9 mouse cellular contexts compared by ENCODE assay signal in the genomic region with DNA sequence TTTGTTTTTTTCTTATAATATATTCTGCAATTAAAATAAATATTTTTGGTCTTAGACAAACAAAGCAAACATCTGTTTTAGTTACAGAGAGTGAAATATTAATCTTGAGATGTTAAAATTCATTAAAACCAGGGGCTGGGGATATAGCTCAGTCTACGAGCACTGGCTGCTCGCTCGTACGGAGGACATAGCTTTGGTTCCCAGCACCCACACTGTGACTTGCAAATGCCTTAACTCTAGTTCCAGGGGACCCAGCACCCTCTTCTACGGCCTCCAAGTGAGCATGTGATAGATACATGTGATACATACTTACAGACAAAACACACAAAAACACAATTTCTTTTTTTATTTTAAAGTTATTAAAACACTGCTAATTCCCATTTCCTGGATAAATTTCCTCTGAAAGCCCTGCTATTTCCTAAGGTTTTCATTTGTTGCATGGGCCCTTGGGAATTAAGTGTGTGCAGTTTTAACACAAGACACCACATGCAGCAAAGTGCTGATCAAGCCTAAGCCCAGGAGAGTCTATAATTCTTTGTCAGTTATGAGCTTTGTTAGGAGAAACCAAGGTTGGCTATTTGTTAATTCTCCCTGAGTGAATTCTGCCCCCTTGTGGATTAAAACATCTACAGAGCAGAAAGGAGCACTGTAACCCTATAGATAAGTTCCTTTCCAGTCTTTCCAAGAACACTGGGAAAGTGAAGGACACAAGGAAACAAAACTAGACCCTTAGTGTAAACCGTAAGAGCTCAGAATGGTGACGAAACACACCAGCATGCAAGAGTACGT. TPM values are rescaled to one million over a fixed set of nuclear protein-coding genes. Genes with fewer than 3 reads are reported as not detected.
DNase-seq lines count a peak whose midpoint lies in the region; ATAC-seq and TF ChIP-seq lines count a peak whose summit lies in the region.
"Had no signal": no experiment of that assay in that cellular context is flagged by ENCODE, and none has a peak within 500 bp of the region (broad histone marks: within the 10 kb centered on the region; RNA-seq: fewer than 3 reads in every experiment).

No protein-coding gene starts in this region.

- peak; percentile 64 for DNase-seq in liver, adult 2 months (ENCODE audit: extremely low read depth, low read depth, low spot score)
- DNase-seq in forebrain, embryonic 11.5 days (ENCODE audit: low spot score) = no peak
- no peak for DNase-seq in right cerebral cortex, postnatal 14 days

- H3K4me1 ChIP-seq in liver, adult 2 months (ENCODE audit: control insufficient read depth, insufficient read depth, low read length) = no peaks in the 10 kb centered on the region
- no peaks in the 10 kb centered on the region for H3K4me1 ChIP-seq in liver, embryonic 12.5 days
- H3K4me1 ChIP-seq in forebrain, embryonic 11.5 days (replicated peaks; ENCODE audit: control insufficient read depth, insufficient read depth, low read length) = no peaks in the 10 kb centered on the region
- no peaks in the 10 kb centered on the region for H3K4me1 ChIP-seq in intestine, embryonic 16.5 days (ENCODE audit: control insufficient read depth, insufficient read depth, low read length)
- peaks cover 50% of the 10 kb centered on the region for H3K4me1 ChIP-seq in neural tube, embryonic 13.5 days (replicated peaks)

- H3K9ac ChIP-seq in liver, adult 2 months (ENCODE audit: low read depth, low read length) = no peak overlapping the region
- H3K9ac ChIP-seq in liver, embryonic 12.5 days = no peak overlapping the region
- H3K9ac ChIP-seq in forebrain, embryonic 11.5 days (ENCODE audit: low read length) = no peak overlapping the region
- no peak overlapping the region for H3K9ac ChIP-seq in intestine, embryonic 16.5 days (ENCODE audit: low read depth, low read length)
- no peak overlapping the region for H3K9ac ChIP-seq in neural tube, embryonic 13.5 days
- H3K9ac ChIP-seq: embryonic facial prominence, embryonic 12.5 days; limb, embryonic 13.5 days had no signal

- no peaks in the 10 kb centered on the region for H3K9me3 ChIP-seq in liver, embryonic 12.5 days (replicated peaks)
- no peaks in the 10 kb centered on the region for H3K9me3 ChIP-seq in forebrain, embryonic 11.5 days (ENCODE audit: control insufficient read depth, low read length)
- H3K9me3 ChIP-seq in intestine, embryonic 16.5 days (ENCODE audit: control insufficient read depth, low read length) = no peaks in the 10 kb centered on the region
- H3K9me3 ChIP-seq in neural tube, embryonic 13.5 days = no peaks in the 10 kb centered on the region
- H3K9me3 ChIP-seq: embryonic facial prominence, embryonic 12.5 days; limb, embryonic 13.5 days had no signal

- H3K4me2 ChIP-seq in liver, embryonic 12.5 days = no peak overlapping the region
- no peak overlapping the region for H3K4me2 ChIP-seq in forebrain, embryonic 11.5 days (ENCODE audit: low read depth, low read length, severe bottlenecking)
- H3K4me2 ChIP-seq in intestine, embryonic 16.5 days (ENCODE audit: low read depth, low read length) = no peak overlapping the region
- no peak overlapping the region for H3K4me2 ChIP-seq in neural tube, embryonic 13.5 days
- H3K4me2 ChIP-seq: embryonic facial prominence, embryonic 12.5 days; limb, embryonic 13.5 days had no signal

- H3K27me3 ChIP-seq in liver, adult 2 months (ENCODE audit: control insufficient read depth, insufficient read depth, low read length) = no peaks in the 10 kb centered on the region
- H3K27me3 ChIP-seq in liver, embryonic 12.5 days (replicated peaks) = no peaks in the 10 kb centered on the region; the same call in 1 of the 2 replicates
- H3K27me3 ChIP-seq in forebrain, embryonic 11.5 days (ENCODE audit: control insufficient read depth, insufficient read depth, low read length) = no peaks in the 10 kb centered on the region
- no peaks in the 10 kb centered on the region for H3K27me3 ChIP-seq in intestine, embryonic 16.5 days (replicated peaks; ENCODE audit: control insufficient read depth, insufficient read depth, low read length)
- H3K27me3 ChIP-seq in neural tube, embryonic 13.5 days = no peaks in the 10 kb centered on the region
- H3K27me3 ChIP-seq: embryonic facial prominence, embryonic 12.5 days; limb, embryonic 13.5 days had no signal

- H3K27ac ChIP-seq in liver, adult 2 months (replicated peaks; ENCODE audit: insufficient read depth, low read depth, low read length) = no peak overlapping the region
- no peak overlapping the region for H3K27ac ChIP-seq in liver, embryonic 12.5 days
- no peak overlapping the region for H3K27ac ChIP-seq in forebrain, embryonic 11.5 days (ENCODE audit: low read depth, low read length)
- H3K27ac ChIP-seq in intestine, embryonic 16.5 days (ENCODE audit: low read length) = no peak overlapping the region
- H3K27ac ChIP-seq in neural tube, embryonic 13.5 days (replicated peaks) = no peak overlapping the region; the same call in 1 of the 2 replicates
- H3K27ac ChIP-seq: embryonic facial prominence, embryonic 12.5 days; limb, embryonic 13.5 days had no signal

- no peak for TF ChIP-seq POLR2A in liver, adult 2 months (IDR thresholded peaks at IDR 0.05; ENCODE audit: extremely low read depth, insufficient read depth, low read length)

- TF ChIP-seq CTCF in liver, adult 2 months (IDR thresholded peaks at IDR 0.05; ENCODE audit: low read depth, low read length) = peak; percentile 23; the same call in 1 of the 2 replicates

- ATAC-seq in liver, embryonic 12.5 days = no peak
- ATAC-seq in activated CD4-positive, CD25-positive, alpha-beta regulatory T cell, adult 4 months = peak; percentile 69
- peak; percentile 58; the same call in 1 of the 2 replicates for ATAC-seq in forebrain, embryonic 11.5 days (replicated peaks; ENCODE audit: low FRiP score)
- peak; percentile 47 for ATAC-seq in intestine, embryonic 16.5 days
- peak; percentile 36 for ATAC-seq in neural tube, embryonic 13.5 days (ENCODE audit: low read depth)

- WGBS in liver, adult 2 months = 73% methylated on average over 8 of the region's 8 CpGs
- WGBS in liver, embryonic 12.5 days (ENCODE audit: insufficient replicate concordance) = 71% methylated on average over 8 of the region's 8 CpGs
- WGBS in forebrain, embryonic 11.5 days = 77% methylated on average over 8 of the region's 8 CpGs
- WGBS in intestine, embryonic 16.5 days = 67% methylated on average over 8 of the region's 8 CpGs
- WGBS in neural tube, embryonic 13.5 days = 74% methylated on average over 8 of the region's 8 CpGs

- H3K4me3 ChIP-seq in liver, adult 2 months (ENCODE audit: insufficient read depth, low read depth, low read length) = no peak overlapping the region
- no peak overlapping the region for H3K4me3 ChIP-seq in liver, embryonic 12.5 days
- H3K4me3 ChIP-seq in forebrain, embryonic 11.5 days (ENCODE audit: low read depth, low read length) = no peak overlapping the region
- no peak overlapping the region for H3K4me3 ChIP-seq in intestine, embryonic 16.5 days (ENCODE audit: low read length)
- H3K4me3 ChIP-seq in neural tube, embryonic 13.5 days = no peak overlapping the region
- H3K4me3 ChIP-seq: embryonic facial prominence, embryonic 12.5 days; limb, embryonic 13.5 days had no signal

- no peaks in the 10 kb centered on the region for H3K36me3 ChIP-seq in liver, adult 2 months (ENCODE audit: control insufficient read depth, insufficient read depth, low read length)
- H3K36me3 ChIP-seq in liver, embryonic 12.5 days = no peaks in the 10 kb centered on the region
- H3K36me3 ChIP-seq in forebrain, embryonic 11.5 days (ENCODE audit: control insufficient read depth, insufficient read depth, low read length) = no peaks in the 10 kb centered on the region
- H3K36me3 ChIP-seq in intestine, embryonic 16.5 days (ENCODE audit: control insufficient read depth, insufficient read depth, low read length) = no peaks in the 10 kb centered on the region
- no peaks in the 10 kb centered on the region for H3K36me3 ChIP-seq in neural tube, embryonic 13.5 days
- H3K36me3 ChIP-seq: embryonic facial prominence, embryonic 12.5 days had no signal

- no peaks in the 10 kb centered on the region for H3K79me2 ChIP-seq in liver, adult 2 months (ENCODE audit: control insufficient read depth, insufficient read depth, low read length)

RNA-seq across cellular contexts. Expression of a gene that starts 50.8 kb away (rescaled TPM):
- total RNA-seq in liver, adult 2 months (2014; rRNA removed) = 1,567 and 2,371 TPM in 2 replicates
- polyA plus RNA-seq in liver, adult 2 months (2012; rRNA removed) = 1,896 and 1,951 TPM in 2 replicates
- 2,428 and 2,723 TPM in 2 replicates for polyA plus RNA-seq in liver, embryonic 12.5 days (2016; fragmentation: Nextera tagmentation; extraction: Ambion mirVana)
- polyA plus RNA-seq in activated CD4-positive, CD25-positive, alpha-beta regulatory T cell, adult 4 months (2017; shearing (Covaris generic)) = 1,000 to 10,000 TPM; 3,239 to 3,330 TPM
- 3,498 and 3,614 TPM in 2 replicates for polyA plus RNA-seq in forebrain, embryonic 11.5 days (2014; fragmentation: Nextera tagmentation; extraction: Ambion mirVana)
- polyA plus RNA-seq in intestine, embryonic 16.5 days (2015; fragmentation: Nextera tagmentation; extraction: Ambion mirVana) = 2,348 and 2,439 TPM in 2 replicates
- 2,997 and 3,038 TPM in 2 replicates for polyA plus RNA-seq in neural tube, embryonic 13.5 days (2015; fragmentation: Nextera tagmentation; extraction: Ambion mirVana)
